Mouse (Mus musculus): ENCODE measurements around the gene Dync1i2. TPM values are rescaled to one million over a fixed set of nuclear protein-coding genes. Genes with fewer than 3 reads are reported as not detected.

Gene Dync1i2
- total and polyA plus RNA-seq, 2 experiments from 2014 or later: 108 to 164 TPM

- Histone ChIP-seq H3K4me1 (ENCODE audit: insufficient read depth, low read length) (no peaks in the 10 kb centered on the region), H3K9me3 (ENCODE audit: low read length) (no peaks in the 10 kb centered on the region), H3K9ac (replicated peaks; ENCODE audit: low read length) (no peak overlapping the region), H3K36me3 (ENCODE audit: insufficient read depth, low read length) (peaks cover 61% of the 10 kb centered on the region), H3K27me3 (ENCODE audit: insufficient read depth, low read length) (no peaks in the 10 kb centered on the region), H3K27ac (no peak overlapping the region), H3K4me3 (ENCODE audit: low read length) (no peak overlapping the region), H3K4me2 (ENCODE audit: low read depth, low read length) (no peak overlapping the region)
- 83% methylated on average over 7 of the region's 7 CpGs for WGBS
- no peak for TF ChIP-seq CTCF (IDR thresholded peaks at IDR 0.05; ENCODE audit: low read depth)
- no peak for ATAC-seq
- no peak for DNase-seq (ENCODE audit: low spot score)
These were observed 45.1 kb downstream of the Dync1i2 start for GRCm38 (mm10) chr2:71256581-71256980.

- H3K27ac ChIP-seq: no peak overlapping the region
- H3K36me3 ChIP-seq (ENCODE audit: insufficient read depth, low read length): peaks cover 41% of the 10 kb centered on the region
- no peak overlapping the region for H3K4me2 ChIP-seq (ENCODE audit: low read depth, low read length)
- no peaks in the 10 kb centered on the region for H3K4me1 ChIP-seq (ENCODE audit: insufficient read depth, low read length)
- no peak for TF ChIP-seq CTCF (IDR thresholded peaks at IDR 0.05; ENCODE audit: low read depth)
- no peak overlapping the region for H3K9ac ChIP-seq (replicated peaks; ENCODE audit: low read length)
- H3K9me3 ChIP-seq (ENCODE audit: low read length): no peaks in the 10 kb centered on the region
- H3K4me3 ChIP-seq (ENCODE audit: low read length): no peak overlapping the region
- H3K27me3 ChIP-seq (ENCODE audit: insufficient read depth, low read length): no peaks in the 10 kb centered on the region
- ATAC-seq: no peak
- WGBS: 86% methylated on average over 20 of the region's 20 CpGs
- DNase-seq (ENCODE audit: low spot score): no peak
These were observed 53.1 kb downstream of the Dync1i2 start for GRCm38 (mm10) chr2:71264585-71264984.

GRCm38 (mm10) chr2:71268691-71269090 is 57.2 kb downstream of the Dync1i2 start:
- Histone ChIP-seq H3K36me3 (ENCODE audit: insufficient read depth, low read length) (peaks cover 14% of the 10 kb centered on the region; the same call in 1 of the 2 replicates), H3K27ac (no peak overlapping the region), H3K27me3 (ENCODE audit: insufficient read depth, low read length) (no peaks in the 10 kb centered on the region), H3K4me1 (ENCODE audit: insufficient read depth, low read length) (no peaks in the 10 kb centered on the region), H3K4me3 (ENCODE audit: low read length) (no peak overlapping the region), H3K9ac (replicated peaks; ENCODE audit: low read length) (no peak overlapping the region), H3K4me2 (ENCODE audit: low read depth, low read length) (no peak overlapping the region), H3K9me3 (ENCODE audit: low read length) (no peaks in the 10 kb centered on the region)
- WGBS: 96% methylated on average over 8 of the region's 8 CpGs
- DNase-seq (ENCODE audit: low spot score): no peak
- no peak for TF ChIP-seq CTCF (IDR thresholded peaks at IDR 0.05; ENCODE audit: low read depth)
- no peak for ATAC-seq

GRCm38 (mm10) chr2:71269332-71269731 is 57.8 kb downstream of the Dync1i2 start:
- Histone ChIP-seq H3K9ac (replicated peaks; ENCODE audit: low read length) (no peak overlapping the region), H3K27me3 (ENCODE audit: insufficient read depth, low read length) (no peaks in the 10 kb centered on the region), H3K9me3 (ENCODE audit: low read length) (no peaks in the 10 kb centered on the region), H3K4me1 (ENCODE audit: insufficient read depth, low read length) (no peaks in the 10 kb centered on the region), H3K27ac (no peak overlapping the region), H3K4me2 (ENCODE audit: low read depth, low read length) (no peak overlapping the region), H3K4me3 (ENCODE audit: low read length) (no peak overlapping the region), H3K36me3 (ENCODE audit: insufficient read depth, low read length) (peaks cover 12% of the 10 kb centered on the region; the same call in 1 of the 2 replicates)
- TF ChIP-seq CTCF (IDR thresholded peaks at IDR 0.05; ENCODE audit: low read depth): no peak
- 68% methylated on average over 1 of the region's 1 CpGs for WGBS
- DNase-seq (ENCODE audit: low spot score) (no peak), ATAC-seq (no peak)

GRCm38 (mm10) chr2:71270085-71270484 is 58.6 kb downstream of the Dync1i2 start:
- no peak for TF ChIP-seq CTCF (IDR thresholded peaks at IDR 0.05; ENCODE audit: low read depth)
- Histone ChIP-seq H3K36me3 (ENCODE audit: insufficient read depth, low read length) (peaks cover 7% of the 10 kb centered on the region; the same call in 1 of the 2 replicates), H3K9ac (replicated peaks; ENCODE audit: low read length) (no peak overlapping the region), H3K4me1 (ENCODE audit: insufficient read depth, low read length) (no peaks in the 10 kb centered on the region), H3K4me2 (ENCODE audit: low read depth, low read length) (no peak overlapping the region), H3K4me3 (ENCODE audit: low read length) (no peak overlapping the region), H3K27me3 (ENCODE audit: insufficient read depth, low read length) (no peaks in the 10 kb centered on the region), H3K9me3 (ENCODE audit: low read length) (no peaks in the 10 kb centered on the region), H3K27ac (no peak overlapping the region)
- DNase-seq (ENCODE audit: low spot score) (no peak), ATAC-seq (no peak)
- 86% methylated on average over 4 of the region's 4 CpGs for WGBS

GRCm38 (mm10) chr2:71273955-71274679 is 62.6 kb downstream of the Dync1i2 start:
- 69% methylated on average over 23 of the region's 23 CpGs for WGBS

GRCm38 (mm10) chr2:71275734-71276133 is 64.2 kb downstream of the Dync1i2 start:
- Histone ChIP-seq H3K27ac (no peak overlapping the region), H3K4me3 (ENCODE audit: low read length) (no peak overlapping the region), H3K36me3 (ENCODE audit: insufficient read depth, low read length) (no peaks in the 10 kb centered on the region), H3K4me2 (ENCODE audit: low read depth, low read length) (no peak overlapping the region), H3K9me3 (ENCODE audit: low read length) (no peaks in the 10 kb centered on the region), H3K27me3 (ENCODE audit: insufficient read depth, low read length) (no peaks in the 10 kb centered on the region), H3K4me1 (ENCODE audit: insufficient read depth, low read length) (no peaks in the 10 kb centered on the region), H3K9ac (replicated peaks; ENCODE audit: low read length) (no peak overlapping the region)
- ATAC-seq (no peak), DNase-seq (ENCODE audit: low spot score) (no peak)
- 55% methylated on average over 7 of the region's 7 CpGs for WGBS
- TF ChIP-seq CTCF (IDR thresholded peaks at IDR 0.05; ENCODE audit: low read depth): no peak

More at GRCm38 (mm10) chr2:71273955-71274679, 62.6 kb downstream of the Dync1i2 start:
- DNase-seq (ENCODE audit: low spot score): no peak
- Histone ChIP-seq H3K27me3 (ENCODE audit: insufficient read depth, low read length) (no peaks in the 10 kb centered on the region), H3K9ac (replicated peaks; ENCODE audit: low read length) (no peak overlapping the region), H3K4me2 (ENCODE audit: low read depth, low read length) (no peak overlapping the region), H3K36me3 (ENCODE audit: insufficient read depth, low read length) (no peaks in the 10 kb centered on the region), H3K4me1 (ENCODE audit: insufficient read depth, low read length) (no peaks in the 10 kb centered on the region), H3K27ac (no peak overlapping the region), H3K4me3 (ENCODE audit: low read length) (no peak overlapping the region), H3K9me3 (ENCODE audit: low read length) (no peaks in the 10 kb centered on the region)
- no peak for ATAC-seq
- TF ChIP-seq CTCF (IDR thresholded peaks at IDR 0.05; ENCODE audit: low read depth): no peak

Data from hindbrain, postnatal 0 days (tissue).